Mouse (Mus musculus): Measurements from ENCODE around the gene Taar2. TPM values are rescaled to one million over a fixed set of nuclear protein-coding genes. Genes with fewer than 3 reads are reported as not detected.

The Taar2 gene
- polyA plus RNA-seq, 1 experiment from 2014 or later: not detected

GRCm38 (mm10) chr10:23970656-23971165 lies 32.3 kb downstream of the Taar2 start, which contains the start of gene Taar5:
TSS of gene Taar5 (plus strand) at chr10:23970706.
- no peaks in the 10 kb centered on the region for H3K9me3 ChIP-seq (replicated peaks; ENCODE audit: control insufficient read depth, low read length)
- no peak within 1 kb of the TSS for H3K9ac ChIP-seq (ENCODE audit: low read length)
- H3K36me3 ChIP-seq (ENCODE audit: control insufficient read depth, insufficient read depth): no peaks in the 10 kb centered on the region
- H3K27ac ChIP-seq (ENCODE audit: low read length): no peak within 1 kb of the TSS
- no peak within 1 kb of the TSS for H3K4me2 ChIP-seq (ENCODE audit: low read depth, low read length)
- no peaks in the 10 kb centered on the region for H3K4me1 ChIP-seq (ENCODE audit: control insufficient read depth, insufficient read depth, low read length)
- WGBS: 84% methylated on average over 11 of the region's 11 CpGs
- H3K4me3 ChIP-seq (ENCODE audit: low read length): no peak within 1 kb of the TSS
- no peak for ATAC-seq (replicated peaks; ENCODE audit: extremely low read depth, insufficient read depth, low FRiP score)
- H3K27me3 ChIP-seq (ENCODE audit: control insufficient read depth, insufficient read depth, low read length): no peaks in the 10 kb centered on the region

GRCm38 (mm10) chr10:23971256-23971655 lies 32.9 kb downstream of the Taar2 start:
- H3K4me2 ChIP-seq (ENCODE audit: low read depth, low read length): no peak overlapping the region
- H3K36me3 ChIP-seq (ENCODE audit: control insufficient read depth, insufficient read depth): no peaks in the 10 kb centered on the region
- H3K27me3 ChIP-seq (ENCODE audit: control insufficient read depth, insufficient read depth, low read length): no peaks in the 10 kb centered on the region
- H3K27ac ChIP-seq (ENCODE audit: low read length): no peak overlapping the region
- H3K4me3 ChIP-seq (ENCODE audit: low read length): no peak overlapping the region
- WGBS: 78% methylated on average over 5 of the region's 5 CpGs
- ATAC-seq (replicated peaks; ENCODE audit: extremely low read depth, insufficient read depth, low FRiP score): no peak
- H3K9ac ChIP-seq (ENCODE audit: low read length): no peak overlapping the region
- no peaks in the 10 kb centered on the region for H3K9me3 ChIP-seq (replicated peaks; ENCODE audit: control insufficient read depth, low read length)
- H3K4me1 ChIP-seq (ENCODE audit: control insufficient read depth, insufficient read depth, low read length): no peaks in the 10 kb centered on the region

GRCm38 (mm10) chr10:23977958-23978357 lies 39.6 kb downstream of the Taar2 start:
- Histone ChIP-seq H3K4me3 (ENCODE audit: low read length) (no peak overlapping the region), H3K36me3 (ENCODE audit: control insufficient read depth, insufficient read depth) (no peaks in the 10 kb centered on the region), H3K27ac (ENCODE audit: low read length) (no peak overlapping the region), H3K9me3 (replicated peaks; ENCODE audit: control insufficient read depth, low read length) (no peaks in the 10 kb centered on the region), H3K4me1 (ENCODE audit: control insufficient read depth, insufficient read depth, low read length) (no peaks in the 10 kb centered on the region), H3K9ac (ENCODE audit: low read length) (no peak overlapping the region), H3K27me3 (ENCODE audit: control insufficient read depth, insufficient read depth, low read length) (no peaks in the 10 kb centered on the region; the same call in 1 of the 2 replicates), H3K4me2 (ENCODE audit: low read depth, low read length) (no peak overlapping the region)
- ATAC-seq (replicated peaks; ENCODE audit: extremely low read depth, insufficient read depth, low FRiP score): no peak
- 52% methylated on average over 4 of the region's 4 CpGs for WGBS

GRCm38 (mm10) chr10:23978901-23979705 lies 40.7 kb downstream of the Taar2 start:
- ATAC-seq (replicated peaks; ENCODE audit: extremely low read depth, insufficient read depth, low FRiP score): peak; percentile 58; the same call in 1 of the 2 replicates
- Histone ChIP-seq H3K36me3 (ENCODE audit: control insufficient read depth, insufficient read depth) (no peaks in the 10 kb centered on the region), H3K4me2 (ENCODE audit: low read depth, low read length) (no peak overlapping the region), H3K27ac (ENCODE audit: low read length) (no peak overlapping the region), H3K4me1 (ENCODE audit: control insufficient read depth, insufficient read depth, low read length) (no peaks in the 10 kb centered on the region), H3K9me3 (replicated peaks; ENCODE audit: control insufficient read depth, low read length) (no peaks in the 10 kb centered on the region), H3K9ac (ENCODE audit: low read length) (no peak overlapping the region), H3K27me3 (ENCODE audit: control insufficient read depth, insufficient read depth, low read length) (no peaks in the 10 kb centered on the region; the same call in 1 of the 2 replicates), H3K4me3 (ENCODE audit: low read length) (no peak overlapping the region)
- 41% methylated on average over 16 of the region's 16 CpGs for WGBS

GRCm38 (mm10) chr10:23985546-23985945 lies 47.2 kb downstream of the Taar2 start, which contains the start of gene Taar6:
TSS of gene Taar6 (minus strand) at chr10:23985646.
- H3K27me3 ChIP-seq (ENCODE audit: control insufficient read depth, insufficient read depth, low read length): no peaks in the 10 kb centered on the region
- ATAC-seq (replicated peaks; ENCODE audit: extremely low read depth, insufficient read depth, low FRiP score): no peak
- H3K4me3 ChIP-seq (ENCODE audit: low read length): no peak within 1 kb of the TSS
- no peak within 1 kb of the TSS for H3K27ac ChIP-seq (ENCODE audit: low read length)
- no peaks in the 10 kb centered on the region for H3K9me3 ChIP-seq (replicated peaks; ENCODE audit: control insufficient read depth, low read length)
- H3K4me2 ChIP-seq (ENCODE audit: low read depth, low read length): no peak within 1 kb of the TSS
- no peak within 1 kb of the TSS for H3K9ac ChIP-seq (ENCODE audit: low read length)
- H3K36me3 ChIP-seq (ENCODE audit: control insufficient read depth, insufficient read depth): no peaks in the 10 kb centered on the region
- H3K4me1 ChIP-seq (ENCODE audit: control insufficient read depth, insufficient read depth, low read length): no peaks in the 10 kb centered on the region
- 71% methylated on average over 8 of the region's 8 CpGs for WGBS

GRCm38 (mm10) chr10:23986419-23986818 lies 48.0 kb downstream of the Taar2 start:
- H3K4me2 ChIP-seq (ENCODE audit: low read depth, low read length): no peak overlapping the region
- H3K36me3 ChIP-seq (ENCODE audit: control insufficient read depth, insufficient read depth): no peaks in the 10 kb centered on the region
- no peak for ATAC-seq (replicated peaks; ENCODE audit: extremely low read depth, insufficient read depth, low FRiP score)
- no peak overlapping the region for H3K9ac ChIP-seq (ENCODE audit: low read length)
- no peak overlapping the region for H3K4me3 ChIP-seq (ENCODE audit: low read length)
- WGBS: 71% methylated on average over 5 of the region's 5 CpGs
- no peaks in the 10 kb centered on the region for H3K9me3 ChIP-seq (replicated peaks; ENCODE audit: control insufficient read depth, low read length)
- H3K27me3 ChIP-seq (ENCODE audit: control insufficient read depth, insufficient read depth, low read length): no peaks in the 10 kb centered on the region
- H3K27ac ChIP-seq (ENCODE audit: low read length): no peak overlapping the region
- H3K4me1 ChIP-seq (ENCODE audit: control insufficient read depth, insufficient read depth, low read length): no peaks in the 10 kb centered on the region

Other genes with a start within 250 kb of the Taar2 start
- 80.6 and 89.4 TPM in 2 replicates for gene Rps12, start 151.3 kb upstream of the Taar2 start, polyA plus RNA-seq (2015; fragmentation: Nextera tagmentation; extraction: Ambion mirVana)
- 8.3 and 9.1 TPM in 2 replicates for gene Slc18b1, start 141.6 kb upstream of the Taar2 start, polyA plus RNA-seq (2015; fragmentation: Nextera tagmentation; extraction: Ambion mirVana)
- 0.08 and 0.16 TPM in 2 replicates for gene Vnn3, start 87.1 kb upstream of the Taar2 start, polyA plus RNA-seq (2015; fragmentation: Nextera tagmentation; extraction: Ambion mirVana)
- gene Vnn1, start 43.9 kb upstream of the Taar2 start, polyA plus RNA-seq (2015; fragmentation: Nextera tagmentation; extraction: Ambion mirVana): 1.8 and 2.3 TPM in 2 replicates
- gene Taar1, start 18.2 kb upstream of the Taar2 start, polyA plus RNA-seq (2015; fragmentation: Nextera tagmentation; extraction: Ambion mirVana): not detected in 2 replicates
- not detected in 2 replicates for gene Taar3, start 11.0 kb downstream of the Taar2 start, polyA plus RNA-seq (2015; fragmentation: Nextera tagmentation; extraction: Ambion mirVana)
- not detected in 2 replicates for gene Taar4, start 21.9 kb downstream of the Taar2 start, polyA plus RNA-seq (2015; fragmentation: Nextera tagmentation; extraction: Ambion mirVana)
- gene Taar5, start 32.1 kb downstream of the Taar2 start, polyA plus RNA-seq (2015; fragmentation: Nextera tagmentation; extraction: Ambion mirVana): not detected in 2 replicates
- not detected in 2 replicates for gene Taar6, start 47.1 kb downstream of the Taar2 start, polyA plus RNA-seq (2015; fragmentation: Nextera tagmentation; extraction: Ambion mirVana)
- not detected in 2 replicates for gene Taar7a, start 54.9 kb downstream of the Taar2 start, polyA plus RNA-seq (2015; fragmentation: Nextera tagmentation; extraction: Ambion mirVana)
- not detected in 2 replicates for gene Taar7b, start 61.4 kb downstream of the Taar2 start, polyA plus RNA-seq (2015; fragmentation: Nextera tagmentation; extraction: Ambion mirVana)
- not detected in 2 replicates for gene Taar7d, start 88.7 kb downstream of the Taar2 start, polyA plus RNA-seq (2015; fragmentation: Nextera tagmentation; extraction: Ambion mirVana)
- not detected in 2 replicates for gene Taar7e, start 99.0 kb downstream of the Taar2 start, polyA plus RNA-seq (2015; fragmentation: Nextera tagmentation; extraction: Ambion mirVana)
- not detected in 2 replicates for gene Taar7f, start 110.9 kb downstream of the Taar2 start, polyA plus RNA-seq (2015; fragmentation: Nextera tagmentation; extraction: Ambion mirVana)
- gene Taar8a, start 137.9 kb downstream of the Taar2 start, polyA plus RNA-seq (2015; fragmentation: Nextera tagmentation; extraction: Ambion mirVana): not detected in 2 replicates
- gene Taar8b, start 153.7 kb downstream of the Taar2 start, polyA plus RNA-seq (2015; fragmentation: Nextera tagmentation; extraction: Ambion mirVana): not detected in 2 replicates
- gene Taar8c, start 163.3 kb downstream of the Taar2 start, polyA plus RNA-seq (2015; fragmentation: Nextera tagmentation; extraction: Ambion mirVana): not detected in 2 replicates
- not detected in 2 replicates for gene Taar9, start 171.0 kb downstream of the Taar2 start, polyA plus RNA-seq (2015; fragmentation: Nextera tagmentation; extraction: Ambion mirVana)
- gene Stx7, start 210.7 kb downstream of the Taar2 start, polyA plus RNA-seq (2015; fragmentation: Nextera tagmentation; extraction: Ambion mirVana): 75.5 and 79.4 TPM in 2 replicates

Measured in heart, embryonic 16.5 days (tissue).